Mouse (Mus musculus) bone marrow macrophage, adult 2 months (primary cell): ENCODE data around the gene Gcn1l1.

Source experiments
- CTCF ChIP-seq: IDR thresholded peaks from 2 replicates; pipeline ENCODE4 v1.5.1; 2012; ENCODE audit warnings: low read depth, mild to moderate bottlenecking, low read length, moderate library complexity
- POLR2A ChIP-seq: IDR thresholded peaks from 2 replicates; pipeline ENCODE4 v1.6.1; 2012; ENCODE audit warnings: mild to moderate bottlenecking, low read depth, low read length, borderline replicate concordance

DNA sequence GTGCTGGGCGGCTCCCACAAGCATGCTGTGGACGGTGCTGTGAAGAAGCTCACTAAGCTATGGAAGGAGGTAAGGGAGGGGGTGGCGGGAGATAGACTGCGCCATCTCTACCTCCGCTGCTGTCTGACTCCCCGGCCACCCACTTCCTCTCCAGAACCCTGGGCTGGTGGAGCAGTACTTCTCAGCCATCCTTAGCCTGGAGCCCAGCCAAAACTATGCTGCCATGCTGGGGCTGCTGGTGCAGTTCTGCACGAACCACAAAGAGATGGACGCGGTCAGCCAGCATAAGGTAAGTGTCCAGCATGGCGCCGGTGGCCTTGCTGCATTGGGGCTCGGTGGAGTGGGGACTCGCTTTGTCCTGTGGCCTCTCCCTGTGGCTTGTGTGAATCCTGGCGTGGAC lies 13.9 kb downstream of the Gcn1l1 start:
- TF ChIP-seq CTCF (no peak), POLR2A (no peak)
